Mouse (Mus musculus): Measurements from ENCODE around the gene Arvcf. TPM values are rescaled to one million over a fixed set of nuclear protein-coding genes. Genes with fewer than 3 reads are reported as not detected.

Arvcf gene
- total and polyA plus RNA-seq, 3 experiments, result 9.1 to 14.5 TPM; not detected in 1

GRCm38 (mm10) chr16:18333976-18334375 is 14.0 kb upstream of the Arvcf start:
- Histone ChIP-seq H3K27ac (ENCODE audit: control insufficient read depth, low read depth, low read length) (no peak overlapping the region), H3K36me3 (ENCODE audit: control insufficient read depth in 1 of 2, insufficient read depth in 2 of 2, low read length in 2 of 2) (peaks cover 9 to 11% of the 10 kb centered on the region in 2 experiments)

GRCm38 (mm10) chr16:18335981-18336380 is 12.0 kb upstream of the Arvcf start:
- H3K36me3 ChIP-seq (ENCODE audit: control insufficient read depth in 1 of 2, insufficient read depth in 2 of 2, low read length in 2 of 2), result peaks cover 9 to 15% of the 10 kb centered on the region in 2 experiments
- H3K4me1 ChIP-seq (ENCODE audit: control insufficient read depth in 1 of 2, insufficient read depth in 2 of 2, low read length in 2 of 2), result peaks cover under 1 to 10% of the 10 kb centered on the region in 2 experiments; a peak in 3 of 4 replicates

More at GRCm38 (mm10) chr16:18333976-18334375, 14.0 kb upstream of the Arvcf start:
- Histone ChIP-seq H3K9ac (ENCODE audit: control insufficient read depth, low read depth, low read length, poor library complexity, severe bottlenecking) (no peak overlapping the region), H3K27me3 (ENCODE audit: control insufficient read depth in 1 of 2, insufficient read depth in 2 of 2, low read length in 2 of 2) (no peaks in the 10 kb centered on the region), H3K9me3 (replicated peaks; ENCODE audit: insufficient read depth, low read length) (no peaks in the 10 kb centered on the region), H3K4me1 (ENCODE audit: control insufficient read depth in 1 of 2, insufficient read depth in 2 of 2, low read length in 2 of 2) (peaks cover 0 to 9% of the 10 kb centered on the region in 2 experiments; a peak in 2 of 4 replicates), H3K79me2 (ENCODE audit: control insufficient read depth, insufficient read depth, low read length, poor library complexity) (peaks cover 2% of the 10 kb centered on the region; the same call in 1 of the 2 replicates), H3K4me3 (ENCODE audit: control insufficient read depth in 1 of 2, insufficient read depth in 1 of 2, low read depth in 2 of 2, low read length in 2 of 2) (no peak overlapping the region)
- peak; percentile 28 for DNase-seq (ENCODE audit: low read depth, low spot score)
- TF ChIP-seq POLR2AphosphoS5 (IDR thresholded peaks at IDR 0.05; ENCODE audit: borderline replicate concordance, low read depth, low read length), result no peak
- TF ChIP-seq MYB (IDR thresholded peaks at IDR 0.05; ENCODE audit: low read depth, low read length), result no peak
- TF ChIP-seq TBP (IDR thresholded peaks at IDR 0.05; ENCODE audit: low read depth, low read length), result no peak
- no peak for TF ChIP-seq MAFK (IDR thresholded peaks at IDR 0.05; ENCODE audit: borderline replicate concordance, low read depth, low read length)
- no peak for TF ChIP-seq GATA1 (IDR thresholded peaks at IDR 0.05; ENCODE audit: low read depth, low read length)
- TF ChIP-seq MAX (IDR thresholded peaks at IDR 0.05; ENCODE audit: low read length), result no peak
- TF ChIP-seq SMC3 (IDR thresholded peaks at IDR 0.05; ENCODE audit: low read depth, low read length), result no peak
- no peak for TF ChIP-seq USF1 (IDR thresholded peaks at IDR 0.05; ENCODE audit: low read depth, low read length)
- no peak for TF ChIP-seq GABPA (IDR thresholded peaks at IDR 0.05; ENCODE audit: low read depth, low read length)

GRCm38 (mm10) chr16:18337261-18337660 is 10.7 kb upstream of the Arvcf start:
- Histone ChIP-seq H3K9ac (ENCODE audit: control insufficient read depth, low read depth, low read length, poor library complexity, severe bottlenecking) (no peak overlapping the region), H3K27me3 (ENCODE audit: control insufficient read depth in 1 of 2, insufficient read depth in 2 of 2, low read length in 2 of 2) (no peaks in the 10 kb centered on the region), H3K4me1 (ENCODE audit: control insufficient read depth in 1 of 2, insufficient read depth in 2 of 2, low read length in 2 of 2) (peaks cover 7 to 20% of the 10 kb centered on the region in 2 experiments), H3K4me3 (ENCODE audit: control insufficient read depth in 1 of 2, insufficient read depth in 1 of 2, low read depth in 2 of 2, low read length in 2 of 2) (no peak overlapping the region), H3K27ac (ENCODE audit: control insufficient read depth, low read depth, low read length) (no peak overlapping the region), H3K79me2 (ENCODE audit: control insufficient read depth, insufficient read depth, low read length, poor library complexity) (peaks cover 9% of the 10 kb centered on the region; the same call in 1 of the 2 replicates), H3K36me3 (ENCODE audit: control insufficient read depth in 1 of 2, insufficient read depth in 2 of 2, low read length in 2 of 2) (peaks cover 9 to 25% of the 10 kb centered on the region in 2 experiments), H3K9me3 (replicated peaks; ENCODE audit: insufficient read depth, low read length) (no peaks in the 10 kb centered on the region)
- TF ChIP-seq TBP (IDR thresholded peaks at IDR 0.05; ENCODE audit: low read depth, low read length), result no peak
- TF ChIP-seq ZNF384 (IDR thresholded peaks at IDR 0.05; ENCODE audit: low read depth, low read length), result no peak
- no peak for TF ChIP-seq GATA1 (IDR thresholded peaks at IDR 0.05; ENCODE audit: low read depth, low read length)
- TF ChIP-seq POLR2AphosphoS2 (IDR thresholded peaks at IDR 0.05; ENCODE audit: low read length), result no peak
- TF ChIP-seq HCFC1 (IDR thresholded peaks at IDR 0.05; ENCODE audit: low read depth, low read length), result no peak
- no peak for TF ChIP-seq MYC (IDR thresholded peaks at IDR 0.05; ENCODE audit: low read depth, low read length)
- no peak for TF ChIP-seq GABPA (IDR thresholded peaks at IDR 0.05; ENCODE audit: low read depth, low read length)
- TF ChIP-seq TAL1 (IDR thresholded peaks at IDR 0.05; ENCODE audit: low read length), result no peak
- no peak for DNase-seq (ENCODE audit: low read depth, low spot score)

More at GRCm38 (mm10) chr16:18335981-18336380, 12.0 kb upstream of the Arvcf start:
- Histone ChIP-seq H3K9me3 (replicated peaks; ENCODE audit: insufficient read depth, low read length) (no peaks in the 10 kb centered on the region), H3K4me3 (ENCODE audit: control insufficient read depth in 1 of 2, insufficient read depth in 1 of 2, low read depth in 2 of 2, low read length in 2 of 2) (no peak overlapping the region), H3K27me3 (ENCODE audit: control insufficient read depth in 1 of 2, insufficient read depth in 2 of 2, low read length in 2 of 2) (no peaks in the 10 kb centered on the region), H3K79me2 (ENCODE audit: control insufficient read depth, insufficient read depth, low read length, poor library complexity) (peaks cover 3% of the 10 kb centered on the region; the same call in 1 of the 2 replicates), H3K9ac (ENCODE audit: control insufficient read depth, low read depth, low read length, poor library complexity, severe bottlenecking) (no peak overlapping the region), H3K27ac (ENCODE audit: control insufficient read depth, low read depth, low read length) (no peak overlapping the region)
- DNase-seq (ENCODE audit: low read depth, low spot score), result no peak
- TF ChIP-seq MXI1 (IDR thresholded peaks at IDR 0.05; ENCODE audit: low read depth, low read length) (no peak), MAZ (IDR thresholded peaks at IDR 0.05; ENCODE audit: low read depth, low read length) (no peak), GABPA (IDR thresholded peaks at IDR 0.05; ENCODE audit: low read depth, low read length) (no peak), MYC (IDR thresholded peaks at IDR 0.05; ENCODE audit: low read depth, low read length) (no peak), CTCF (IDR thresholded peaks at IDR 0.05 in 2 of 3, conservative IDR thresholded peaks at IDR 0.05 in 1 of 3; ENCODE audit: control insufficient read depth in 1 of 3, insufficient read depth in 1 of 3, low read depth in 2 of 3, low read length in 3 of 3, poor library complexity in 1 of 3, severe bottlenecking in 1 of 3) (no peak), USF1 (IDR thresholded peaks at IDR 0.05; ENCODE audit: low read depth, low read length) (no peak), MYB (IDR thresholded peaks at IDR 0.05; ENCODE audit: low read depth, low read length) (no peak), TCF12 (IDR thresholded peaks at IDR 0.05; ENCODE audit: low read depth, low read length) (no peak), CHD2 (IDR thresholded peaks at IDR 0.05; ENCODE audit: low read length) (no peak)

All from MEL (cell line).